Mouse (Mus musculus) CH12.LX (cell line): Measurements from ENCODE around the gene Zfp764. TPM values are rescaled to one million over a fixed set of nuclear protein-coding genes. Genes with fewer than 3 reads are reported as not detected.
A peak's percentile ranks its signal among the peaks of the same experiment; 100 is the strongest.

Experiments used
- DNase-seq: peaks from one replicate; pipeline ENCODE4 v3.0.0-alpha.2; 2013; ENCODE audit errors: extremely low read depth
- H3K27ac ChIP-seq: 2 replicates; pipeline ENCODE4 v1.5.1; 2012; ENCODE audit warnings: low read depth, mild to moderate bottlenecking, control low read depth, moderate library complexity; ENCODE audit not compliant: insufficient read depth
- H3K27me3 ChIP-seq: replicated peaks from 2 replicates; pipeline ENCODE3; 2012; ENCODE audit warnings: inconsistent platforms
- H3K36me3 ChIP-seq, 2 experiments: replicated peaks in 1 of 2; 2 replicates each; pipeline versions ENCODE3 to v1.6.1; 2012; ENCODE audit warnings: inconsistent platforms in 1 of 2, low read length in 1 of 2, mild to moderate bottlenecking in 1 of 2, mixed read lengths in 1 of 2, moderate library complexity in 1 of 2; ENCODE audit not compliant: control insufficient read depth in 1 of 2, insufficient read depth in 1 of 2
- H3K4me1 ChIP-seq, 2 experiments: 2 replicates each; pipeline ENCODE4 v1.6.1; 2012; ENCODE audit warnings: inconsistent platforms in 1 of 2, moderate library complexity in 1 of 2; ENCODE audit not compliant: insufficient read depth in 2 of 2, control insufficient read depth in 1 of 2
- H3K4me2 ChIP-seq: 2 replicates; pipeline ENCODE4 v1.6.1; 2012; ENCODE audit warnings: low read depth, mild to moderate bottlenecking, control low read depth; ENCODE audit not compliant: poor library complexity, insufficient read depth, severe bottlenecking
- H3K4me3 ChIP-seq, 3 experiments: fragments of 150-350 bp in 1 of 3; sonication (generic) in 1 of 3; replicated peaks in 1 of 3; 2 replicates each; pipeline versions ENCODE3 to v1.5.1; 2011 to 2012; ENCODE audit warnings: low read depth in 2 of 3, low read length in 2 of 3, mild to moderate bottlenecking in 2 of 3, moderate library complexity in 2 of 3, control low read depth in 1 of 3, improper control_type of control experiment in 1 of 3, inconsistent platforms in 1 of 3, mixed read lengths in 1 of 3; ENCODE audit not compliant: poor library complexity in 1 of 3
- H3K79me2 ChIP-seq: replicated peaks from 2 replicates; pipeline ENCODE4 v1.6.1; 2012; ENCODE audit warnings: mild to moderate bottlenecking, moderate library complexity; ENCODE audit not compliant: control insufficient read depth, poor library complexity, insufficient read depth, severe bottlenecking; ENCODE audit errors: extremely low read depth
- H3K9ac ChIP-seq: 2 replicates; pipeline ENCODE4 v1.6.1; 2012; ENCODE audit warnings: low read depth, mild to moderate bottlenecking, control low read depth, moderate library complexity; ENCODE audit not compliant: insufficient read depth
- H3K9me3 ChIP-seq: replicated peaks from 2 replicates; pipeline ENCODE3; 2012; ENCODE audit warnings: low read length, inconsistent platforms, mixed read lengths
- BHLHE40 ChIP-seq: IDR thresholded peaks from 2 replicates; pipeline ENCODE4 v1.6.1; 2011; ENCODE audit warnings: mild to moderate bottlenecking, low read depth, low read length, improper control_type of control experiment
- CTCF ChIP-seq, 2 experiments: IDR thresholded peaks in 1 of 2; conservative IDR thresholded peaks in 1 of 2; 2 replicates each; pipeline ENCODE4 v1.5.1; 2011 to 2012; ENCODE audit warnings: low read depth in 2 of 2, low read length in 2 of 2, improper control_type of control experiment in 1 of 2, inconsistent platforms in 1 of 2, mild to moderate bottlenecking in 1 of 2, moderate library complexity in 1 of 2
- E2F4 ChIP-seq: IDR thresholded peaks from 2 replicates; pipeline ENCODE4 v1.6.1; 2011; ENCODE audit warnings: low read depth, low read length, improper control_type of control experiment; ENCODE audit not compliant: insufficient replicate concordance
- ELF1 ChIP-seq: IDR thresholded peaks from 2 replicates; pipeline ENCODE4 v1.6.1; 2014; ENCODE audit warnings: low read depth, mild to moderate bottlenecking, inconsistent platforms, low read length, improper control_type of control experiment
- ETS1 ChIP-seq: conservative IDR thresholded peaks from 2 replicates; pipeline ENCODE4 v1.6.1; 2012; ENCODE audit warnings: low read depth, mild to moderate bottlenecking, inconsistent platforms, low read length, improper control_type of control experiment, moderate library complexity
- GABPA ChIP-seq: IDR thresholded peaks from 2 replicates; pipeline ENCODE4 v1.6.1; 2012; ENCODE audit warnings: low read depth, low read length, improper control_type of control experiment, inconsistent platforms; ENCODE audit not compliant: insufficient replicate concordance
- HCFC1 ChIP-seq: IDR thresholded peaks from 2 replicates; pipeline ENCODE4 v1.6.1; 2012; ENCODE audit warnings: low read depth, mild to moderate bottlenecking, inconsistent platforms, low read length, improper control_type of control experiment
- JUN ChIP-seq: IDR thresholded peaks from 2 replicates; pipeline ENCODE4 v1.6.1; 2011; ENCODE audit warnings: low read depth, mild to moderate bottlenecking, low read length, improper control_type of control experiment, moderate library complexity; ENCODE audit not compliant: insufficient read depth
- KAT2A ChIP-seq: IDR thresholded peaks from 2 replicates; pipeline ENCODE4 v1.6.1; 2012; ENCODE audit warnings: low read length, improper control_type of control experiment, inconsistent platforms; ENCODE audit not compliant: insufficient replicate concordance
- MAFK ChIP-seq: IDR thresholded peaks from 2 replicates; pipeline ENCODE4 v1.6.1; 2011; ENCODE audit warnings: low read length, improper control_type of control experiment; ENCODE audit not compliant: insufficient replicate concordance
- MAX ChIP-seq: IDR thresholded peaks from 2 replicates; pipeline ENCODE4 v1.6.1; 2011; ENCODE audit warnings: low read length, improper control_type of control experiment
- MAZ ChIP-seq: IDR thresholded peaks from 2 replicates; pipeline ENCODE4 v1.6.1; 2012; ENCODE audit warnings: low read depth, mild to moderate bottlenecking, inconsistent platforms, low read length, improper control_type of control experiment, moderate library complexity
- MEF2A ChIP-seq: IDR thresholded peaks from 2 replicates; pipeline ENCODE4 v1.6.1; 2014; ENCODE audit warnings: low read depth, mild to moderate bottlenecking, inconsistent platforms, low read length, improper control_type of control experiment, borderline replicate concordance
- MXI1 ChIP-seq: IDR thresholded peaks from 2 replicates; pipeline ENCODE4 v1.6.1; 2011; ENCODE audit warnings: mild to moderate bottlenecking, low read depth, low read length, improper control_type of control experiment
- MYC ChIP-seq: IDR thresholded peaks from 2 replicates; pipeline ENCODE4 v1.6.1; 2011; ENCODE audit warnings: low read depth, mild to moderate bottlenecking, improper control_type of control experiment, low read length
- NELFE ChIP-seq: IDR thresholded peaks from 2 replicates; pipeline ENCODE4 v1.6.1; 2011; ENCODE audit warnings: low read depth, low read length, improper control_type of control experiment
- NRF1 ChIP-seq: IDR thresholded peaks from 2 replicates; pipeline ENCODE4 v1.6.1; 2014; ENCODE audit warnings: low read depth, mild to moderate bottlenecking, inconsistent platforms, low read length, improper control_type of control experiment, moderate library complexity
- POLR2AphosphoS2 ChIP-seq: IDR thresholded peaks from 2 replicates; pipeline ENCODE4 v1.6.1; 2011; ENCODE audit warnings: low read depth, low read length, improper control_type of control experiment
- SIN3A ChIP-seq: IDR thresholded peaks from 2 replicates; pipeline ENCODE4 v1.6.1; 2012; ENCODE audit warnings: low read length, improper control_type of control experiment, inconsistent platforms
- TBP ChIP-seq: conservative IDR thresholded peaks from 2 replicates; pipeline ENCODE4 v1.6.1; 2011; ENCODE audit warnings: low read depth, low read length, improper control_type of control experiment
- TCF12 ChIP-seq: IDR thresholded peaks from 2 replicates; pipeline ENCODE4 v1.6.1; 2014; ENCODE audit warnings: low read depth, mild to moderate bottlenecking, inconsistent platforms, low read length, improper control_type of control experiment
- UBTF ChIP-seq: IDR thresholded peaks from 2 replicates; pipeline ENCODE4 v1.6.1; 2012; ENCODE audit warnings: low read depth, mild to moderate bottlenecking, inconsistent platforms, low read length, improper control_type of control experiment, moderate library complexity
- USF1 ChIP-seq: IDR thresholded peaks from 2 replicates; pipeline ENCODE4 v1.6.1; 2014; ENCODE audit warnings: low read depth, mild to moderate bottlenecking, inconsistent platforms, low read length, improper control_type of control experiment
- ZC3H11A ChIP-seq: IDR thresholded peaks from 2 replicates; pipeline ENCODE4 v1.6.1; 2012; ENCODE audit warnings: low read depth, mild to moderate bottlenecking, inconsistent platforms, low read length, improper control_type of control experiment
- ZKSCAN1 ChIP-seq: IDR thresholded peaks from 2 replicates; pipeline ENCODE4 v1.6.1; 2012; ENCODE audit warnings: low read depth, inconsistent platforms, low read length, improper control_type of control experiment, borderline replicate concordance
- ZMIZ1 ChIP-seq: IDR thresholded peaks from 2 replicates; pipeline ENCODE4 v1.6.1; 2012; ENCODE audit warnings: low read depth, mild to moderate bottlenecking, inconsistent platforms, low read length, improper control_type of control experiment
- ZNF384 ChIP-seq: IDR thresholded peaks from 2 replicates; pipeline ENCODE4 v1.6.1; 2012; ENCODE audit warnings: low read depth, low read length, improper control_type of control experiment, inconsistent platforms
- dilution Hi-C: fragments of 300-500 bp; cut with MboI; formaldehyde crosslinking; loops from 2 replicates; pipeline ENCODE4 v1.14.3; 2020; ENCODE audit warnings: low sequenced_read_pairs; ENCODE audit not compliant: extremely low pct_unique_long_range_greater_than_20kb, extremely low pct_ligation_motif_present
- in situ Hi-C: fragments of 300-500 bp; cut with MboI; formaldehyde crosslinking; loops from 3 replicates; pipeline ENCODE4 v1.14.3; 2019; ENCODE audit warnings: low sequenced_read_pairs, low pct_ligation_motif_present, low pct_unique_long_range_greater_than_20kb, mixed read lengths
- polyA plus RNA-seq: library from polyadenylated mRNA; unstranded; fragments of >175 nt; gene quantifications from 2 replicates; pipeline ENCODE4 v1.2.1, GENCODE M21; 2012; ENCODE audit warnings: low read depth; ENCODE audit not compliant: insufficient read length
- total RNA-seq, 2 experiments: library from RNA; depleted of rRNA; stranded (reverse); fragments of 300-350 nt in 1 of 2; fragments of >200 nt in 1 of 2; gene quantifications; 2 replicates each; pipeline ENCODE4 v1.2.3; 2012 to 2014

Zfp764 gene
- total and polyA plus RNA-seq, 3 experiments = 7.5 to 8.4 (median 7.9) TPM

DNA sequence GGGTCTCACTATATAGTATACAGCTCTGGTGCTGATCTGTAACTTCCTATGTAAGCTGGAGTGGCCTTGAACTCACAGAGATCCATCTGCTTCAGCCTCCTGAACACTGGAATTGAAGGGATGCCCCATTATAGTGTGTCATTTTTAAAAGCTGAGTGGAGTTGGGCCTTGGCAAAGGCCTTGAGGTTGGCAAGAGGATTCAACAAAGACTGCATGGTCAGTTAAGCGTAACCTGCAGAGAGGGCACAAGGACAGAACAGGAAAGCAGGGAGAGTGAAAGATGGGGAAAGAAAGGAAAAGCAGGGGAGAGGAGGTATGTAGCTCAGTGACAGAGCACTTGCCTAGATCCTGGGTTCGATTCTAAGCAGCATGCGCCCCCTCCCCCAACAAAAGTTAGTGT is 18.7 kb upstream of the Zfp764 start:
- no peak overlapping the region for H3K27ac ChIP-seq
- H3K4me1 ChIP-seq = peaks cover 4 to 16% of the 10 kb centered on the region in 2 experiments; a peak in 2 of 4 replicates
- peaks cover 5% of the 10 kb centered on the region for H3K9me3 ChIP-seq
- no peak overlapping the region for H3K4me3 ChIP-seq
- H3K9ac ChIP-seq = no peak overlapping the region
- dilution Hi-C loops = no loop called here
- peaks cover 5% of the 10 kb centered on the region for H3K79me2 ChIP-seq
- peaks cover 0 to 1% of the 10 kb centered on the region in 2 experiments for H3K36me3 ChIP-seq
- no peak for DNase-seq
- in situ Hi-C loops = no loop called here
- peaks cover 8% of the 10 kb centered on the region for H3K27me3 ChIP-seq
- TF ChIP-seq MAZ = no peak
- no peak for TF ChIP-seq ZNF384
- no peak for TF ChIP-seq UBTF
- TF ChIP-seq ELF1 = no peak
- no peak for TF ChIP-seq USF1
- no peak for TF ChIP-seq SIN3A
- no peak for TF ChIP-seq ZMIZ1
- TF ChIP-seq MYC = no peak
- no peak for TF ChIP-seq ZKSCAN1
- TF ChIP-seq NRF1 = no peak
- TF ChIP-seq TCF12 = no peak
- TF ChIP-seq MEF2A = no peak
- TF ChIP-seq ETS1 = no peak
- no peak for TF ChIP-seq CTCF (conservative IDR thresholded peaks at IDR 0.05 in 1 of 2, IDR thresholded peaks at IDR 0.05 in 1 of 2; ENCODE audit: low read depth in 2 of 2, low read length in 2 of 2)
- no peak for TF ChIP-seq GABPA
- no peak for TF ChIP-seq POLR2AphosphoS2
- TF ChIP-seq, all 38 proteins: peak for 0
- H3K4me2 ChIP-seq = no peak overlapping the region

DNA sequence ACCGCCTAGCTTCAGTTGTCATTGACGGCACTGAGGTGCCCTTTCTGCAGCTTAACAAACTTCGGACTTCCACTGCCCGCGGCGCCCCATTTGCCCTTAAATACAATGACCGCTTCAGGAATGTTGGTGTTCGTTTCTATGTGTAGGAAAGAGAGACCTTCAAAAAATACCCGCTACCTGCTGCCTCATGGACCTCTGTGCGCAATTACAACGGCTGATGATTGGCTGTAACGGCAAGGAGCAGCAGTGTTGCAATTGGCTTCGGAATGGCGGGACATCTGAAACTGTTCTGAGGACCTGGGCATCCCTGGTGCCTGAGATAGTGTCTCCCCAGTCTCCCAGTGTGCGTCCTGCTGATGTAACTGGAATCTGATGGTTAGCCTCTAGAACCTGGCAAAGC is 15.6 kb upstream of the Zfp764 start:
- H3K9me3 ChIP-seq = peaks cover 5% of the 10 kb centered on the region
- in situ Hi-C loops (loop anchor here (5.0 kb wide), 1 partner anchor 35 kb away; the partner anchor contains the start of gene Prr14), dilution Hi-C loops (no loop called here)
- peaks cover 4 to 22% of the 10 kb centered on the region in 2 experiments; a peak in 2 of 4 replicates for H3K4me1 ChIP-seq
- H3K9ac ChIP-seq = no peak overlapping the region
- H3K36me3 ChIP-seq = peaks cover 11 to 28% of the 10 kb centered on the region in 2 experiments
- H3K79me2 ChIP-seq = peaks cover 5% of the 10 kb centered on the region
- H3K4me3 ChIP-seq = peak overlapping the region in 2 of 3 experiments; percentile 82
- H3K27me3 ChIP-seq = peaks cover 8% of the 10 kb centered on the region
- TF ChIP-seq HCFC1 (no peak), MAX (no peak), E2F4 (no peak), MAZ (no peak), MAFK (no peak), SIN3A (no peak), KAT2A (no peak), ZKSCAN1 (no peak), ZC3H11A (no peak), GABPA (no peak), BHLHE40 (no peak), MXI1 (no peak), NELFE (no peak), MEF2A (no peak), UBTF (no peak), NRF1 (no peak), TBP (no peak), ZMIZ1 (no peak), JUN (no peak)
- peak overlapping the region; percentile 77 for H3K4me2 ChIP-seq
- DNase-seq = no peak
- H3K27ac ChIP-seq = no peak overlapping the region
